Mouse (Mus musculus) R1 (cell line): ENCODE measurements around the gene Prkd2.

Experiments
- DNase-seq: peaks from one replicate; pipeline ENCODE4 v3.0.0-alpha.2; 2018; ENCODE audit warnings: low read depth, low spot score

The Prkd2 gene

DNA sequence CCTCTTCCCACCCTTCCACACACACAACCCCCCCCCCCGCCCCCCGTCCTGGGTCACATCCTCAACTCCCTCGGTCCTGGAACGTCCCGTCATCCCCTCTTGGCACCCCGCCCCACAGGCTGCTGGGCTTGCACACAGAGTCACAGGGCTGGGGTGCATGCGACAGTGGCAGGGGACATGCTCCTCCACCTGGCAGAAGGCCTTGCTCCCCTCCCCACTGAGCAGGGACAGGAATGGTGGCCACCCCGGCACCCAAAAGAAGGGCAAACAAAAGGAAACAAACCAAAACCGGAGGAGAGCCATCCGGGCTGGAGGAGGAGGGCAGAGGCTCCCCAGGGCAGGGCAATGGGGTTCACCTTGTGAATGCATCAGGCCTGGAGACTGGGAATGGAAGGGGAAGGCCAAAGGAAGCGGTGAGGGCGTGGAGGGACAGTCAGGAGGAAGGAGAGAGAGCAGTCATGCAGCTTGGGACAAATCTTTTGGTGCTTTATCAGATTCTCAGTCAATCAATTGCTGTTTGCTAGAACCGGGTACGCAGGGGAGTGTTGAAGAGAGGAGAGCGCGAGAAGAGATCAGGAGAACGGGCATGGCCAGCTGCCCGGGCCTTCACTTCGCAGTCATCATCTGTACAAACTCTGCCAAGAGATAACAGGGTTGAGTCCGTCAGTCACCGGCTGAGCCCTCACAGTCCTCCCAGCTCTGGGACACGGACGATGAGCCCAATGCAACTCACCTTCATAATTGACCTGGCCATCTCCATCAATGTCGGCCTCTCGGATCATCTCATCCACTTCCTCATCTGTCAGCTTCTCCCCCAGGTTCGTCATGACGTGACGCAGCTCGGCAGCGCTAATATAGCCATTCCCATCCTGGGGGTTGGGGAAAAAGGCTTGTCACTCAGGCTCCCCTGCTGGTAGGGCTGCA, 73.9 kb downstream of the Prkd2 start:
- no peak for DNase-seq

DNA sequence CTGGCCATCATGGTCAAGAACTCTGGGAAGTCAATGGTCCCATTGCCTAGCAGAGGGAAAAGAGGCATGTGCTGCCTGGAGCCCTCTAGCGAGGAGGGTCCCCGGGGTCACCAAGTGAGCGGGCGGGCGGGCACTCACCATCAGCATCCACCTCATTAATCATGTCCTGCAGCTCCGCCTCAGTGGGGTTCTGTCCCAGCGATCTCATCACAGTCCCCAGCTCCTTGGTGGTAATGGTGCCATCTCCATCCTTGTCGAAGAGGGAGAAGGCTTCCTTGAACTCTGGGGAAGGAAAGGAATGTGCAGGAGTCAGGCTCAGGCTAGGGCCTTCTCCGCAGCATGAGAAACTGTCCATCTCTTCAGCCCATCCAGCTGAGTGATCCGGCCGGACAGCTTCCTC, 74.7 kb downstream of the Prkd2 start:
- no peak for DNase-seq

DNA sequence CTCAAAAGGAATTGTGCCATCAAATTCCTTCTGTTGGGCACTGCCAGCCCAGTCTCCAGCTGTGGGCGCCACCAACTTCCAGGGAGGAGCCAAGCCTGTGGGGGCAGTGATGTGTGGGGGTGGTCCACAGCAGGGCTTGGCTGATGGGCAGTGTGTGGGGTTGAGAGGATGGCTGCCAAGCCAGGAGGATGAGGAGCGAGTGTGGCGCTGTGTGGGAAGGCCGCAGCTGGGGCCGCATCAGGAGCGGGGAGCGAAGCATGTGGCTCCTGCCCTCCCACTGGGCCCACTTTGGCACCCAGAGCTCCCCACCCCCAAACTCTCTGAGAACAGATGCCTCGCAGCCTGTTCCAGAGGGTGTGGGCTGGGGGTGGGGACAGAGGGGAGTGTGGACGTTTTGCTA, 75.3 kb downstream of the Prkd2 start:
- DNase-seq, result no peak

DNA sequence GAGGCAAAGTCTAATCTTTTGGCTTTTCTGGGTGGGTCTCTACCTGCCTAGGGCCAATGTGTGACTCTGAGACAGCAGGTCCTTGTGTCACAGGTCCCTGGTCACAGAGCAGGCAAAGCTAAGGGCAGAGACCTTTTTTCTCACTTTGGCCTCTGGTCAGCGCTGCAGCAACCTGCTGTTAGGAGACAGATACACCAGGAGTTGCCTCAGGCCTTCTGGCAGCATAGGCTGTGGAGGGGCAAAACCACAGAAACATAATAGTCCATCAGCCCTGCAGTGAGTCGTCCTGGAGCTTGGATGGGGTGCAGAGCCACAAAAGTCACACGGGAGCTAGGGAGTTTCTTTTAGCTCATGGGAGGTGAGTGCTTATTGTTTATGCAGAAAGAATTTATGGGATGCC, 76.0 kb downstream of the Prkd2 start:
- DNase-seq, result no peak

DNA sequence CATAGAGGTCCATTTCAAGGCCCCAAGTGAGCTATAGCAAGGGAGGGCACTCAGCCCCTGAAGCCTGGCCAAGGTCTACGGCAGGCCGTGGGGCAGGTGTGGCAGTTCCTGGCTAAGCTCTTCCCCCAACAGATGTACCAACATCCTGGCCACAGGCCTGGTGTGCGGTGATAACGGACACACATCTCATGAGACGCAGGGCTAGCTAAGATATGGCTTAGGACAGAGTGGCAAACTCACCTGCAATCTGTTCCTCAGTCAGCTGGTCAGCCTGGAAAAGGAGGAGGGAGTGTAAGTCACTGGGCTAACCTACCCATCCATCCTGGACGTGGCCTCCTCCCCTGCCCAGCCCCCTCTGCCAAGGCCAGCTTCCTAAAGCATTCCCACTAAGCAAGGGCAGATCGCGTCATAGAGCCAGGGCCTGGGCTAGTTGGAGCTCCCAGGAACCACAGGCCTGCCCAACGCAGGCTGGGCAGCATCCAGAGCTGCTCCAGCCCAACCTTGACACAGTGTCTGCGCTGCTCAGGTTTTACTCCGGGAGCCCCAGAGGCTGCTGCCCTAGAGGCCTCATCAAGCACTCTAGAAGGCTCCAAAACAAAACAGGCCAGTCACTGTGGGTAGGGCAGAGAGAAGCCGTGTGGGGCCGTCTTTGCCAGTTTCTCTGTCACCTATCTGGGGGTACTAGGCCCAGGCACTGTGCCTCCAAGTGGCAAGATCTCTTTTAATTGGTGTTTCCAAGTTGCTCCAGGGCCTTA, 76.9 kb downstream of the Prkd2 start:
- DNase-seq, result no peak
